Mouse (Mus musculus): ENCODE measurements around the gene Igfbp6.

DNA sequence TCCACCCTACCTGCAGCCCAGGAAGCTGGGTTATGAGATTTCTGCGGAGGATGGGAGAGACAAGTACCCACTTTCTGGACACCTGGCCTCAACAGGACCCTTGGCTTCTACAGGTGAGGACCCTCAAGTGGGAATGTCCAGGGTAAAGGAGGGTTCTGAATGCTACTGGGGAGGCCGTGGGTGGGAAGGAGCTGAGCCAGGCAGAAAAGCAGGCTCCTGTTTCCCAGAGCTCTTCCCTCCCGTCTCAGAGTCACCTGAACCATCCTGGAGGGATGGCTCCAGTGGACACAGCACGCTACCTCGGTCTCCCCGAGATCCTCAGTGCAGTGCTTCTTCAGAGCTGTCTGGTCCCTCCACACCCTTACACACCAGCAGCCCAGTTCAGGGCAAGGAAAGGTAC lies 32.0 kb upstream of the Igfbp6 start:
- TF ChIP-seq CTCF (conservative IDR thresholded peaks at IDR 0.05 in 1 of 2, IDR thresholded peaks at IDR 0.05 in 1 of 2; ENCODE audit: low read depth in 2 of 2, low read length in 2 of 2) (no peak), EP300 (IDR thresholded peaks at IDR 0.05; ENCODE audit: low read length) (no peak), POLR2A (IDR thresholded peaks at IDR 0.05; ENCODE audit: low read depth, low read length) (no peak), KAT2A (IDR thresholded peaks at IDR 0.05; ENCODE audit: insufficient replicate concordance, low read length) (no peak), BHLHE40 (IDR thresholded peaks at IDR 0.05; ENCODE audit: low read depth, low read length) (no peak), CHD1 (IDR thresholded peaks at IDR 0.05; ENCODE audit: low read depth, low read length) (no peak), E2F4 (IDR thresholded peaks at IDR 0.05; ENCODE audit: insufficient replicate concordance, low read depth, low read length) (no peak), USF1 (IDR thresholded peaks at IDR 0.05; ENCODE audit: low read depth, low read length) (no peak), JUND (conservative IDR thresholded peaks at IDR 0.05; ENCODE audit: low read depth, low read length) (no peak)
